Mouse (Mus musculus): ENCODE measurements around the gene Zbtb4.

Zbtb4 gene

DNA sequence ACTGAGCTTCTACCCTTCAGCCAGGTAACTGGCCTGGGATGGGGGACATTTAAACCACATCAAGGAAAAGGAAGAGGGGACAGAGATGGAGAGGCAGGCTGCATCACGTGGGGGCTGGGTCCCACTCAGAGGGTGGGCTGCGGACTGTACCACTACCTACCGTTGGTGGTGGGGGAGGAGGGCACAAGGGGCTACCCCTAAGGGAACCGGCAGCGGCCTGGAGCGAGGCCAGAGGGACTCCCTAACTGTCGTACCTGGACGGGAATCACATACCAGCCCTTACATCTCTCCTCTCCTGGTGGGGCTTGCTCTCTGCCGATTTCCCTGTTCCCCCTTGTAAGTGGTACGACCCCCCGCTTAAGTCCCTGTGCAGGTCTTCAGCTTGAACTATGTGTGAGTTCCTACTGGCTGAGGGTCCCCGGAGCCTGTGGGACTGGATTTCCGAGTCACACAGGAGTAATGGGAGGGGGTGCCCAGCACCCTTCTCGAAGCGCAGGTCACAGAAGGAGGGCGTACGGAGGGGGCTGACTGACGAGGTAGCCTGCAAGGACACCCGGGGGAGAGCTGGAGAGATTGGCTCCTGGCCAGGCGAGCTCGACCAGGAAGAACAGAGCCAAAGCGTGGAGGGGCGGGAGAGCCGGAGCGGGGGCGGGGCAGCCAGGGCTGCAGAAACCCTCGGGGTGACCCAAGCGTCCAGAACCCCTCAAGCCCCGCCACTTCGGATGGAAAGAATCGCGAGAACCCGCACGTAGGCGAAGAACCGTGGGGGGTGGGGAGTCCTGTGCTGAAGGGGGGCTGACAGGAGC lies 34.9 kb downstream of the Zbtb4 start:
- DNase-seq (ENCODE audit: low spot score in 2 of 2): no peak

DNA sequence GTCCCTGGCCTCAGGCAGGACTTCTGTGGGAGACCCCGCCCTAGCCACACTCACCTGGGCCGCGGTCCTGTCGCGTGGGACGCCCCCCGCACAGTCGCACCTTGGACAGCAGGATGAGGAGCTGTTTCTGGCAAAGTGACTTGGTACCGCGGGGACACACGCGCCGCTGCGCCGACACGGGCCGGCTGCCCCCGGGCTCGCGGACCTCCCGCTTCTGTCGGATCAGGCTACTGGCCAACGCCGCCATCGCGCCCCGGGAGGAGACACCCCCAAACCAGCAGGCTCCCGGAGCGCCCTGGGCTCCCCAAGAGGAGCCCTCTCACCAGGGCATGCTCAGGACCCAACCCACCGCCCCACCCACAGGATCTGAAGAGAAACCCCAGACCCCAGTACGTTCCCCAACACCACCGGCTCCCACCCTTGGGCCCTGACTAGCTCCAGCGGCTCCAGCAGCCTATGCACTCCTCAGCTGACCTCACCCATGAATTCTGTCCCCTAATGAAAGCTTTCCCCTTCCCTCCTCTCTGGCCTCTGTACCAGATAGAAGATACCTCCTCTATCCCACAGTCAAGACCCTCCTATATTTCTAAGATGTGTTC lies 35.8 kb downstream of the Zbtb4 start, which contains the start of gene Fgf11:
Gene Fgf11, minus strand, starts transcription at position 479 of the 599 bp plus-strand sequence.
- no peak for DNase-seq (ENCODE audit: low spot score in 2 of 2)

DNA sequence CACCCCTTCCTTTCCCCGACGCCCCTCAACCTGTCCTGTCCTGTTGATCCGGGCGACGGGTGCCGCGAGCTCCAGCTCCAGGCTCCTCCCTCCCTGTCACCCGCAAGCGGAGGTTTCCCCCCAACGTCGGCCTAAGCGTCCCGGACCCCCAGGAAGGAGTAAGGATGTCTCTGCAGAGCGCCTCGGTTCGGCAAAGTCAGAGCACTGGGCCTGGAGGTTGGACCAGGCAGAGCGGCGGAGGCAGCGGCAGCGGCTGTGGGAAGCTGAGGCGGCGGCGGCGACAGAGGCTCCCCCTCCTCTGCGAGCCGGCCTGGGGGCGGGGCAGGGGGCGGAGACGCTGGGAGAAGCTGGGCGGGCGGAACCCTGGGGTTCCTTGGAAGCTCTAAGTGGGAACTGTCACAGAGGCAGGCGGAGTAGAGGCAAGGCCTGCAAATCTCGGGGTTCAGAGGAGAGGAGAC lies 37.0 kb downstream of the Zbtb4 start:
- no peak for DNase-seq (ENCODE audit: low spot score in 2 of 2)

DNA sequence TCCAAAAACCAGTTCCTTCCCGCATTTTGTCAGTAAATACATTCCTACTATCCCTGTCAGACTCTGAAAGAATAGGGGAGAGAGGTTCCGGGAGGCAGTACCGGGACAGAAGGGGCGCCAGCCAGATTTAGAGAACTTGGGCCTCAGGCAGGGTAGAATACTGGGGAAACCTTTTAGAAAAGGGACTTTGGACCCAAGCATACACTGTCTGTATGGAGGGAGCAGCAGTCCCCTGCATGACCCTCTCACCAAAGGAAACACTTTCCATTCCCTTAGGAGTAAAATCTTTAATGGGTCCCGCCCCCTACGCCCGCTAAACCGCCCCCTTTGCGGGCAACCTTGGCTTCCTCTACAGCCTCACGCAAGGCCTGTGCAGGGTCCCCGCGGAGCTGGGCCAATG lies 37.6 kb downstream of the Zbtb4 start:
- DNase-seq (ENCODE audit: low spot score in 2 of 2): no peak

DNA sequence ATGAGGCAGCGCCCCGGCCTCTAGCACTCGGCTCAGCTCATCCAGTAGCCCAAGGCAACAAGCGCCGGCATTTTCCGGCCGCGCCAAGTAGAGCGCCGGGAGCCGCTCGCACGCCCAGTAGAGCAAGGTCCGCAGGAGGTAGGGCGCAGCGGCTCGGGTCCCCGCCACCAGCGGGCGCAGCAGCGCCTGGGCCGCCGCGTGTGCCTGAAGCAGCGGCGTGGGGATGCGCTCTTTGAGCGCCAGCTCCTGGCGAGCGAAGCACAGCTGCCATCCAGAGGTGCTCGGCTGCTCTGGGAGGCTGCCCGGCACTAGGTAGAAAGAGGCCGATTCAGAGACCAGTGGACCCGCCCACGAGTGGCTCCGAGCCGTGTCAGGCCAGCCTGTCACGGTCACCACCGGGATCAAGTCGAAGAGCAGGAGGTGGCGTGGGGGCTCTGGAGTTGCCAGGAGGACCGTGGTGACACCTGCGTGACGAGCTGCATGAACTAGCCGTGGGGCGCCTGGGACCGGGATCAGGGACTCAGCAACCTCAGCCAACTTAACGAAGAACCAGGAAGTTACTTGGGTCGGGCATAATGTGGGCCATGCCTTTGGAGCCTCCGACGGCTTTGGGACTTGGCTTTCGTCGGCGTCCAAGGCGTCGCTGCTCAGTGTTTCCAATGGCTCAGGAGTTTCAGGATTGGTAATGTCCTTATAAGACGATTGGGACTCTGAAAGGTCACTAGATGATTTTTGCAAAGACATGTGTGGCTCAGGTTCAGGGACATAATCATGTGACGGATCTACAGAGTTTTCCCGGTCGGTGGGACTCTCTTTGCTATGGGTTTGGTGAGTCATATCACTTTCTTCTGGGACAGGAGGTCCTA lies 38.3 kb downstream of the Zbtb4 start:
- DNase-seq (ENCODE audit: low spot score in 2 of 2): peak; percentile 48 to 63

DNA sequence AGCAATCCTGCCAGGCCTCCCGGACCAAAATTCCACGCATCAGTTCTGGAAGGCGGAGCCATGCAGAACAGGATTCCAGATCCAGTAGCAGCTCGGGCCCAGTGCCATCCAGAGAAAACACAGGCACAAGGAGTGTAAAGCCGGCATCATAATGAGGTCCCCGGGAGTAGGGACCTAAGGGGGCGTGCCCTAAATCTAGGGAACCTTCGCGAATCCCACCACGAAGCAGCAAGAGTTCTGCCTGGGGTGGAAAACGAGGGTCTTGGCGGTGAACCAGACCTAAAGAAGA lies 38.9 kb downstream of the Zbtb4 start:
- DNase-seq (ENCODE audit: low spot score in 2 of 2): no peak

DNA sequence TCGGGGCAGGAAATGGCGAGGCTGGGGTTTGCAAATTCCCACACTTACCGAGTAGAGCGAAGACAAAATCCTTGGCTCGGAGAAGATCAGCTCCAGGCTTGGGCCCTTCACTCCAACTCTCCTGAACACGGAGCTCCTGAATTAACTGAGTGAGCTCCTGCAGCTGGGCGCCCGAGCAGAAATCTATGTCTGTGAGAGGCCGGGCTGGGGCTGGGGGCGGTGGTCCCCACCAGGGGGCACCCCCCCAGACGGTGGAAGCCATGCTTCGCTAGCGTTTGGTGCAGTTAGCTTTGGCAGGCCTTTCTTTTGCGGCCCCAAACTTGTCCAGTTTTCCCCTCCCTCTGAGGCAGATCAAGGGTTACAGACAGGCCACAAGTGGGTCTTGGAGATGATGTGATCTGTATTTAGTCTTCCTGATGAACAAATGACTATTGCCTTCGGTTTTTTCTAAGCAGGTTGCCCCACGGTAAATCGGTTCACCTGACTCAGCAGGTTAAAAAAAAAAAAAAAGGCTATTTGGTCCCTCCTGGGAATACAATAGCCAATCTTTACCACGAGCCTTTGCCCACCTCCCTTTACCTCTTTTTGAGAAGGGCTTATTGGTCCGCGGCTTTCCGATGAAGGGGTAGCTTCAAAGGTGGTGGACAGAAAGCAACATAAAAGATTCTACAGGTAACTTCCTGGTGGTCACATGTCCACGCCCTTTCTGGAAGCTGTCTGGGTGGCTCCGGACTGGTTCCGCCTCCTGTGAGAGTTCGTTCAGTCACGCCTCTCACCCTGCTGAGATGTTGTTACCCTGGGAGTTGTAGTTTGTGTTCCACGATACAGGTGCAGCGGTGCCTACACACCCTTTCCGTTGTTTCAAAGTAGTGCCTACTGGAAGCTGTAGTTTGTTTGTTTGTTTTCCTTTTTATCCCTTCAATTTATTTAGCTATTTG lies 39.5 kb downstream of the Zbtb4 start, which contains the start of gene Tmem102:
Gene Tmem102, minus strand, starts transcription at position 653 of the 938 bp plus-strand sequence.
- no peak for DNase-seq (ENCODE audit: low spot score in 2 of 2)

DNA sequence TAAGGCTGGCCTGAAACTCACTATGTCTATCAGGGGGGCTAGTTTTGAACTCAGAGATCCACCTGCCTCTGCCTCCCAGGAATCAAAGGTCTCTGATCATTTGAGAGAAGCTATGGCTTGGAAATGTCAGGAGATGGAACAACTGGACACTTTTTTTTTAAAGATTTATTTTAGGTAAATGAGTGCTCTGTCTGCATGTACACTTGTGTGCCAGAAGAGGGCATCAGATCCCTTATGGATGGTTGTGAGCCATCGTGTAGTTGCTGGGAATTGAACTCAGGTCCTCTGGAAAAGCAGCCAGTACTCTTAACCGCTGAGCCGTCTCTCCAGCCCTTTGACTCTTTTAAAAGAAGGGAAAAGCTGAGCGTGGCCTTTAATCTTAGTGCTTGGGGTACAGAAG lies 40.7 kb downstream of the Zbtb4 start:
- no peak for DNase-seq (ENCODE audit: low spot score in 2 of 2)

DNA sequence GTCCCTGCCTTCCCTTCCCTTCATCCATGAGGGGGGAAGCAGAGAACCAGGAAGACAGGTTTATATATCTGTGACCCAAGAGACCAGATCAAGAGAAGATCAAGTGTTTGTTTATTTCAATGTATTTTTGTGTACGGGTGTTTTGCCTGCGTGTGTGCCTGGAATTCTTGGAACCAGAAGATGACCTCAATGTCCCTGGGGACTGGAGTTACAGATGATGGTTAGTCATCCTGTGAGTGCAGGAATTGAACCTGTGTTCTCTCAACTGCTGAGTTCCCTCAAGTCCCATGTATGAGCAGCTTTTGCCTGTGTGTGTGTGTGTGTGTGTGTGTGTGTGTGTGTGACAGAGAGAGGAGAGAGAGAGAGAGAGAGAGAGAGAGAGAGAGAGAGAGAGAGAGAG lies 41.9 kb downstream of the Zbtb4 start:
- no peak for DNase-seq (ENCODE audit: low spot score in 2 of 2)

DNA sequence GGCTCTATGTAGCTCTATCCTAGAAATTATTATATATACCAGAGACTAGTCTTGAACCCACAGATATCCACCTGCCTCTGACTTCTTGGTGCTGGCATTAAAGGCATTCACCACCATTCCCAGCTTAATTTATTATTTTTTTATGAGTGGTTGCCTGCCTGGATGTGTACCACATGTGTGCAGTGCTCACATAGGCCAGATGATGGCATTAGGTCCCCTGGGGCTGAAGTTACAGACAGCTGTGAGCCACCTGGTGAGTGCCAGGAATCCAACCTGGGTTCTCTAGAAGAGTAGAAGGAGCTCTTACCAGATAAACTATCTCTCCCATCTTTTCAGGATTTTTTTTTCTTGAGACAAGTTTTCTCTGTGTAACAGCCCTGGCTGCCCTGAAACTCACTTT lies 44.6 kb downstream of the Zbtb4 start:
- no peak for DNase-seq (ENCODE audit: low spot score in 2 of 2)

DNA sequence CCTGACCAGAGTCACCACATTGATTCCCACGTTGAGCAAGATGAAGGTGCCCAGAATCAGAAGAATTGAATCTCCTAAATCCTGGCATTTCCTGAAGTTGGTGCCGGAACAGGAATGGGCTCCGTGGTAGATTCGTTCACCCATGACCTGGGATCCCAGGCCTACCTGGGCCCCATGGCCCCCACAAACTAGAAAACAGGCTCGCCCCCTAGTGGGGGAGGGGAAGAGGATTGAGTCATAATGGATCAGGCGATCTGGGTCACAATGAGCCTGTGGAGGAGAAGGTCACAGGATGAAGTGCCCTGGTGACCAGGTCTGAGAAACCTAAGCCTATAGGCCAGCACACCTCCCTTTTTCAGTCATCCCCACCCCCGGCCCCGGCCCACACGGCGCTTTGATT lies 49.4 kb downstream of the Zbtb4 start, which contains the start of gene Gm39566:
Gene Gm39566, minus strand, starts transcription at position 144 of the 400 bp plus-strand sequence.
- DNase-seq (ENCODE audit: low spot score in 2 of 2): no peak

DNA sequence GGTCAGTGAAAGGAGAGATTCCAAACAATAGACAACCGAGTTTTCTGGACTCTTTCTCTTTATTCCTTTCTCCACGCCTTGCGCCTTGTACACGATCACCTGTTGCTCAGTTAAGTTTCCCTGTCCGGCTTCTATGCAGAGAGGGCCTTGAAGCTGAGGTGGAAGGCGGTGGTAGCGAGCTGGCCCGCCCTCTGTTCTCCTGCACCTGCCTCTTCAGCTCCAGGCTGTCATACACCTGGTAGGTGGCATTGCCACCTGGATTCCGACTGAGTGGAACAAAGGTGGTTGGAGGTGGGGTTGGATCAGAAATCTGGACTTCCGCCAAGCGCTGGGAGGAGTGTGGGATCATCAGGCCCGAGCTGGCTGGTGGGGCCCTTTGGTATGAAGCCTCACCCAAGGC lies 50.8 kb downstream of the Zbtb4 start:
- DNase-seq (ENCODE audit: low spot score in 2 of 2): no peak

DNA sequence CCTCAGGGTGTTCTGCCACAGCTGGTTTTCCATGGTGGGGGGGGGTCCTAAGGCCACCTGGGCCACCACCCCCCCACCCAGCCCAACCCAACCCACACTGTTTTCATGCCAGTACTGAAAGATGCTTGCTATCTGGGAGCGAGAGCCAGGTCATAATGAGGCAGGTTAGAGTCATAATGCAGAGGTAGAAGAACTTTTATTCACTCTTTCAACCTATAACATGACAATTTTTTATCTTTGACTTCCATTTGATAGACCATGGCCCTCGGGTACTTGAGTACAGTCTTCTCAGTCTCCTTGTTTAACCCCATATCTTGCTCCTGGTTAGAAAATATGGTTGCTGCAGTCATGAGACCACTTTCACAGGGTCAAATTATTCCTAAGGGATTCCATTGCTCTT lies 52.7 kb downstream of the Zbtb4 start, which contains the start of gene Spem2:
Gene Spem2, minus strand, starts transcription at position 101 of the 400 bp plus-strand sequence.
- no peak for DNase-seq (ENCODE audit: low spot score in 2 of 2)

DNA sequence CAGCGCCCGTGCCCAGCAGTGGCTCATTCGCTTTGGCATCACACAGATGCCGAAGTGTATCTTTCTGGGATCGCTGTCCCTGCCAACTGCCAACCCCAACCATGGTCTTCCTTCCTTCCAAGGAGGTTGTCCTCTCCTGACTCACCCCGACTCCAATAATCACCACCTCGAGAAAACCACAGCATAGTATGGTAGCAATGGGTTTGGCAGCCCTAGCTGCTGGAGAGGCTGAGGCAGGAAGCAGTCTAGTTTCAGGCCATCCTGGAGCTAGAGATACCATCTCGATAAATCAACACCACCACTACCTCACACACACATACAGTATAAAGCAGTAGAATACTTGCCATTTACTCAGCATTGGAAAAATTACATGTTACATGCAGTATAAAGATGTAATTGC lies 53.2 kb downstream of the Zbtb4 start:
- DNase-seq (ENCODE audit: low spot score in 2 of 2): no peak

DNA sequence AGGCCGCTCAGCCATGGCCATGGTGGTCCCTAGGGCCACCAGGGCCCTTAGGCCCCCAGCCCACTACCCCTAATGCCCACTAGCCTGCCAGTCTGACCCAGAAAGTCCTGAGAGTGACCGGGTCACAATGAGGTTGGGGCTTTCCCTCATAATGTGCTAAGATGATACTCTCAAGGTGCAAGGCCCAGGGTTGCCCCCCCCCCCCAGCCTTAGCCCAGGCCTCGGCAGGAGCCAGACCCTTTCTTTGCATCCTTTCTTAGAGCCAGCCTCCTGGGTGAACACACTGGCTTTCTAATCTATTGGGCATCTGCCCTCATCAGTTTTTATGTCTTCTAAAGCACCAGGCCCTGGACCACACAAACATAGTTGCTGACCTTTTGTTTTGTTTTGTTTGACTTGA lies 56.4 kb downstream of the Zbtb4 start, which contains the start of gene Spem1:
Gene Spem1, minus strand, starts transcription at position 101 of the 400 bp plus-strand sequence.
- no peak for DNase-seq (ENCODE audit: low spot score in 2 of 2)

DNA sequence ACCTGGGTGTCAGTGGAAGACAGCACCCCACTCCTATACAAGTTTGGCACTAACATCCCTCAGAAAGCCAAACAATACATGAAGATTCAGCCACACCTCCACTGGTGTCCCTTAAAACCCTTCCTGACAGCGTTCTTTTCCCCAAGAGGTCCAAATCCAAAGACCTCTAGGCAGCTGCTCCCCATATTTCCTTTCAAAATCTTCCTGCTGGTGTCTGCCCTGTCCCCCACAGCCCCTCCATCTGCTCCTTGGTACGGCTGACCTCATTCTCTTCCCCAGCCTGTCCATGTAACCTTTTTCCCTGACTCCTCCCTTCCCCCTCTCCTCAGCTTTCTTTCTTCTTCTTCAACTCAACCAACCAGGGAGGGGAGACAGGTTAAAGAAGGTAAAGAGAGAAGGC lies 57.7 kb downstream of the Zbtb4 start:
- DNase-seq (ENCODE audit: low spot score in 2 of 2): no peak

DNA sequence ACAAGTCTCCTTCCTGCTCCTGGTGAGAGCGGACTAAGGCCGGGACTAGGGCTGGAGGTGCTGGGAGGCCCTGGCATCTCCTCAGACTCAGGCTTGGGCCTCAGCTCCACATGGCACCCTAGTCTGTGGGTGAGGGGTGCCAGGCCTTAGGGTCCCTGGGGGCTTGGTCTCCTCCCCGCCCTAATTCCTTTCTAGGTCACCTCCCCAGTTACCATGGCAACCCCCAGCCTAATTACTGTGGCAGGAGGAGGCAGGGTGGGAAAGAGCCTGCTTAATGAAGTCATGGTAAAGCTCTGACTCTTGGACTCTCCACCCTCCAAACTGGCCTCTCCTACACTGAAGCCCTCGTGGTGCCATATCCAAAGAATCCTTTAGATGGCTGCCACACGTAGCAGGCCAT lies 63.1 kb downstream of the Zbtb4 start:
- DNase-seq (ENCODE audit: low spot score in 2 of 2): no peak

DNA sequence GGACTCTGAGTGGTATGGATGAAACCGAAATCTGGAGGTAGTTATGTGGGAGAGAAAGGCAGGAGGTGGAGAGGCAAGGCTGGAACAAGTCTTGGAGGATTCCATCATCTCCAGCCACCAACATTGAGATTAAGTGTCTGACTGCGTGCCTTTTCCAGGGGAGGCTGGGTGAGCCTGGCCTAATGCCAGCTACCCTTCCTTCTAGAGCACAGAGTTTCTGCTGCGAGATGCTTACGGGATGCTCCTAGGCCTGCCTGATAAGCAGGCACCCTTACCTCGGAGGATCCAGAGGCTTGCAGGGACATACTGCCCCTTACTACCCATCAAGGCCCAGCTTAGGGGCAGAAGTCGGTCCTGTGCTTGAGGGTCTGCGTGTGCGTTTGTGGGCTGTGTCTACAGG lies 67.8 kb downstream of the Zbtb4 start:
- DNase-seq (ENCODE audit: low spot score in 2 of 2): no peak

Data from spleen, postnatal 14 days (tissue).